Mouse (Mus musculus): ENCODE measurements around the gene Vash2.

GRCm38 (mm10) chr1:190971708-190972610 is 7.1 kb downstream of the Vash2 start:
- no peak for TF ChIP-seq POLR2A (IDR thresholded peaks at IDR 0.05; ENCODE audit: control insufficient read depth, extremely low read depth, insufficient read depth, low read length, poor library complexity)
- TF ChIP-seq CTCF (IDR thresholded peaks at IDR 0.05; ENCODE audit: borderline replicate concordance, control insufficient read depth, extremely low read depth, insufficient read depth, low read length, poor library complexity) = no peak
